Mouse (Mus musculus): ENCODE measurements around the gene Sbf2.

DNA sequence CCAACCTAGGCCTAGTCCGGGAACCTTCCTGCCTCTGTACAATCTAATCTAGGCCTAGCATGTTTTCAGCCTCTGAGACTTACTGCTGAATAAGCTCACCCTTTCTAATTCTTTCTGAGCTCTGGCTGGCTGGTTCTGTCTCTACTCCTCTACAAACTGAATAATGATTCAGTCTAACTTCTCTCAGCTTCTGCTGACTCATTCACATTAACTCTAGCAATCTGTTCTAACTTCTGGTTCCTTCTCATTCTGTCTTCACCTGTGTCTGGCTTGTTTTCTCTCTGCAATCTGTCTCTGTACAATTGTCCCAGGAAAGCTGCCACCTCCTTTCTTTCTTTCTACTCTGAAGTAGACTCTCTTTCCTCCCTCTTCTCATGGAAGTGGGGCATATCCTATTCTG lies 59.5 kb downstream of the Sbf2 start:
- TF ChIP-seq CTCF (IDR thresholded peaks at IDR 0.05; ENCODE audit: borderline replicate concordance, control insufficient read depth, extremely low read depth, insufficient read depth, low read length, poor library complexity) (no peak), POLR2A (IDR thresholded peaks at IDR 0.05; ENCODE audit: control insufficient read depth, extremely low read depth, insufficient read depth, low read length, poor library complexity) (no peak)

All from thymus, adult 2 months (tissue).